Mouse (Mus musculus) embryo, embryonic 10 days (tissue): ENCODE data around the gene Tbc1d10c.

Source experiments
- DNase-seq: peaks from one replicate; pipeline ENCODE4 v3.0.0-alpha.2; 2015; ENCODE audit warnings: low spot score

Tbc1d10c gene

DNA sequence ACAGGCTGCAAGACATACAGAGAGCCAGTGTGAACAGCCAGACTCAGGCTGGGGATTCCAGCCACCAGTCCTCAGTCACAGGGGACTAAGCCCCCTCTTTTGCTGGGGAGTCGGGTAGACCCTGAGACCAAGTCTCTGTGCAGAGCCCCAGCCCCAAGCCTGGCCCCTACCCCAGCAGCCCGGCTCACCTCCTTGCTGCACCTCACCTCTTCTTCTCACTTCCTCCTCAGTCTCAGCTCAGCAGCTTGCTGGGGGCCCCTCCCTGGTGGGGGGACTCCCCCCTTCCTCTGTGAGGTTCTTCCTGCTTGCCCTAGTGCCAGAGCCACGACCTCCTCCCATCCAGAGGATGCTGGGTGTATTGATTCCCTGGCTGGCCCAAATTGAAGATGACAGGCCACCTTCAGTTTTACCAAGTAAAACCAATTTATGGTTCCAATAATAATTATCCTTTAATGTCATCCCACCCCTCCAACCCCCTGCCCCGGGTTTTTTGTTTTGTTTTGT, at the start of gene Tbc1d10c:
Tbc1d10c (minus strand) TSS at position 454 of the 504 bp plus-strand sequence.
- DNase-seq = no peak

DNA sequence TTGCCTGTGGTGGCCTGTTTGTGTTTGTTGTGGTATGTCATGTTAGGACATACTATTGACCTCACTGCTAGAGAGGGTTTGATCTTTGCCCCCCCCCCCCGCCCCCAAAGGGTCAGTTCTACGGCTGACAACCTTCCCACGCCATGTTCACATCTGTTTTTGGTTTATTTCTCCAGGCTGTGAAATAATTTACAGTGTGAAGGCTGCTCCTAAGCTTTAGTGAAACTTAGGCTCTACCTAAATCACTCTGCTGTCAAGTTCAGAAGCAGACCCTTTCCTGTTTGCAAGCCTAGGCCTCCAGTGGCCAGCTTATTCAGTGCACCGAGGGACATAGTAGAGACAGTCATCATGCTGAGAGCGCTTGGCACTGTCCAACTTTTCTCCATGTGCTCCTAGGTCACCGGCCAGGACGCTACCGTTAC, 49.2 kb upstream of the Tbc1d10c start:
- peak; percentile 57 for DNase-seq

DNA sequence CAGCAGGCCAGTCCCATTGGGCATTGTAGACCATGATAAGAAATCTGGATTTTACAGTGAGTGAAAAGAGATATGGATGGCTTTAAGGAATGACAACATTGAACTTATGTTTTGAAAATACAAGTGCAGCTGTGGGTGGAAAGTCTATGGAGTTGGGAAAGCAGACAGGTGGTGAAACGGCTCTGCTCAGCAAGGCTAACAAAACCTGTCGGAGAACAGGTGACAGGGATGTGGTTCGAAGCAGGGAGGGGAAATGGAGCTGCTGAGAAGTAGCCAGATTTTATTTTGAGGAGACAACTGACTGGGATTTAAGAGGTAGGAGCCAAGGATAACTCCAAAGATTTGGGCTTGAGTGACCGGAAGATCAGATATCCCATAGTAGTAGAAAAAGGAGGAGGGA, 43.5 kb upstream of the Tbc1d10c start:
- DNase-seq = no peak

DNA sequence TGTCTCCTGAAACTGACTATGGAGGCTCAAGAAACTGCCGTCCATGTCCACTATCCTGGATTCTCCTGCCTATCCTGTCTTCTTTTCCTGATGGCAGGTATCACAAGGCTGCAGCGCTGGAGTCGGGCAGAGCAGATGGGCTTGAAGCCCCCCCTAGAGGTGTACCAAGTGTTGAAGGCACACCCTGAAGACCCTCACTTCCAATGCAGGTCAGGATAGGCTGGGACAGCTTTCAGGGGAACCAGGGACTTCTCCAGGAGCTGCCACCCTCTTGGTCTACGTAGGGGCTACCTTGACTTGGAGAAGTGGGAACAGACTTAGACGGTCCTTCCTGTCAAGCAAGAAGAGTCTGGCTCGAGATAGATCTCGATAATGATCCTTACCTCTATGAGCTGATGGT, 41.6 kb upstream of the Tbc1d10c start:
- no peak for DNase-seq

DNA sequence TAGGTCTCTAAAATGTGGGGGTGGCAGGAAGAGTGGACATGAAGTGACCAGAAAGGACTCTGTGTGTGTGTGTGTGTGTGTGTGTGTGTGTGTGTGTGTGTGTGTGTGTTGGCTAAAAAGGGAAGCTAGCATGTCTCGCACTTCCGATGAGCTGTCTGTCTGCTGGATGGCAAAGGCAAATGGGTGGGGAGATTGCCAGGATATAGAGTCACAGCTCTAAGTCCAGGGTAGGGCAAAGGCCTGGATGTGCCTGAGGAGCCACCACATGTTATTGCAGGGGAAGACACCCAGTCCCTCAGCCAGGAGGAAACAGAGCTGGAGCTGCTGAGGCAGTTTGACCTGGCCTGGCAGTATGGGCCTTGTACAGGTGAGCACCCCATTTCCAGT, 41.1 kb upstream of the Tbc1d10c start:
- DNase-seq = no peak

DNA sequence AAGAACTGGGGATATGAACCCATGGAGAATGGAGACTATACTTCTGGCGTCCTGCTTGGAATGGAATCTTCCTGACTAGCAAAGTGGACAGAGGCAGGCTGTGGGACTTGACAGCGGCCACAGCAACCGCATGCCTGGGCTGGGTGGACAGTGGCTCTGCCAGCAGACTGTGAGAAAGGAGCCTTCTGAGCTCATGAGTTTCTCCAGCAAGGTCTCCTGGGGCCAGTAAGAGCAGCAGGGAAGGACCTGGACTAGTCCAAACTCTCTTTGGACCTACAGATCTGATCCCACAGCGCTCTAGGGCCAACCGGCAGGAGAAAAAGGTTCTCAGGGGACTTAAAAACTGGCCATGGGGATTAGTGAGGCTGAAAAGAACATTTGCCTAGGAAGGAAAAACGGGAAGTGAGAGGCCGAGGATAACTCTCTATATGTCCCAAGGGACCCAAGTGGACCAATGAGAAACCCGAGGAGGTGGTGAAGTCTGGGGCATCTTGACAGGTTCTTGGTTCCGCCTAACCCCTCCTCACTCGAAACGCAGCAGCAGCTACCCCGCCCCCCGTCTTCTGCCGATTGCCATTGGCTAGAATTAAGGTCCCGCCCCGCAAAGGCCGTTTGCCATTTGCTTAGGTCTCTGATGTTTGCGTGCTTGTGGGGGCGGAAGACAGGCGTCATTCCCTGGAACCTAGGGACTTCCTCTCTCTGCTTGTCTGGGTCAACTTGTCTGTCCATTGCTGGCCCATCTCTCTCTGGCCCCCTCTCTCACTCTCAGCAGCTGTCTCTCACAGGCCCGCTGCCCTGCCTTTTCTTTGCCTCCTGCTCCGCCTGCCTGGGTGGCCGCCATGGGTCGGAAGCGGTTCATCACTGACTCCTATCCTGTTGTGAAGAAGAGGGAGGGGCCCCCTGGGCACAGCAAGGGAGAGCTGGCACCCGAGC, 40.4 kb upstream of the Tbc1d10c start, which contains the start of gene Pold4:
Pold4 (plus strand) TSS at position 647 of the 933 bp plus-strand sequence.
- peak; percentile 95 for DNase-seq

DNA sequence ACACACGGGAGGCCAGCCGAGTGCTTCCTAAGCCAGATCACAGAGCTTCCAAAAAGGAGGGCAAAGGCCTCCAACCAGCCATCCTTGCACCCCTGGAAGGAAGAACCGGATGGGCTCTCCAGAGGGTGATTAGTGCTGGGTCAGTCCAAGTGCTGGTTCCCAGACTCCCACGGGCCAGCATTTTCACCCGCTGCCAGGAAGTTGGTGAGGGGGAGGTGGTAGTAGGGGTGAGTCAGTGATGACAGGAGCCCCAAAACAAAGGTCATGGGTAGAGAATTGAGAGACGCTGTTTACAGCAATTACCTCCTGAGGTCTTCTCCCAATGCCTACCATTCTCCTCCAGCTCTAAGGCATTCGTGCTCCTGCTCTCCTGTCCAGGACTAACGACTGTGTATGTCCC, 39.3 kb upstream of the Tbc1d10c start:
- DNase-seq = no peak

DNA sequence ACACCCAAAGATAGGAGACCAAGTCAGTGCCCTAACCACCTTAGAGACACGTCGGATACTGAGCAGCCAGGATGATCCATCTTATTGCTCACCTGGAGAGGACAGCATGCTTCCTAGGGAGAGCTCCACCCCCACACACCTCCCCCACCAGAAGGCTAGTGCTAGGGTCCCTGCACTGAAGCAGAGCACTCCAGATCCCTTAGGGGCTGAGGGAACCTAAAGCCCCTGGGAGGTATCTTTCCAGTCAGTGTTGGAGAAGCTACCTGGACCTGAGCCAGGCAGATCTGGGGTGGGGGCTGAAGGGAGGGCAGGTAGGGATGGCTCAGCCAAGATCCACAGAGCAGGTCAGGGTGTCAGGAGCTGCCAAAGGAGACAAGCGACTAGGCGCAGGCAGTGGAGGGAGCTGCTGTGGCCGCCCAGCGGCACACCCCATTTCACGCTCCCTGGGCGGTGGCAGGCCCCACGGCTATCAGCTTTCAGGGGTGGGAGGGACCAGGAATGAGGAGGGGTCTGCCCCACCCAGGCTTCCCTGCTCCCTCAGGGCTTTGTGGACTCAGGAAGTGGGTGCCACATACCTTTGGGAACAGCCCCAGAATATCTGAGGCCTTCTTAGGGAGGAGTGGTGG, 38.5 kb upstream of the Tbc1d10c start:
- no peak for DNase-seq

DNA sequence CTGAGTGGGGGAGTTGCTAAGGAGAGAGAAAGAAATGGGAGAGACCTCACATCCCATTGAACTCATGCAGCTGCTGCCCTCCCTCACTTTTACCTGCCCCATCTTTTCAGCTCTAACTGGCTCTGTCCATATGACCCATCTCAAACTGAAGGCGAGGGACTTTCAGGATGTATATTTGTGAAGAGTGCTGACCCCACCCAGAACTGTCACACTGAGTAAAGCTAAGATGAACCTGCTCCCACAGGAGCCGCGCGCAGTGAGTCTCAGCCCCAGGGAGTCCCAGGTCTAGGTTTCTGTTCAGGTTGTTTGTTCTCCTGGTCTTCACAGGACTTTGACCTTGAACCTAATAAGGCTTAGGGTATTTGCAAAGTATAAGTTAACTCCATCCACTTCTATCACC, 37.8 kb upstream of the Tbc1d10c start:
- DNase-seq = no peak

DNA sequence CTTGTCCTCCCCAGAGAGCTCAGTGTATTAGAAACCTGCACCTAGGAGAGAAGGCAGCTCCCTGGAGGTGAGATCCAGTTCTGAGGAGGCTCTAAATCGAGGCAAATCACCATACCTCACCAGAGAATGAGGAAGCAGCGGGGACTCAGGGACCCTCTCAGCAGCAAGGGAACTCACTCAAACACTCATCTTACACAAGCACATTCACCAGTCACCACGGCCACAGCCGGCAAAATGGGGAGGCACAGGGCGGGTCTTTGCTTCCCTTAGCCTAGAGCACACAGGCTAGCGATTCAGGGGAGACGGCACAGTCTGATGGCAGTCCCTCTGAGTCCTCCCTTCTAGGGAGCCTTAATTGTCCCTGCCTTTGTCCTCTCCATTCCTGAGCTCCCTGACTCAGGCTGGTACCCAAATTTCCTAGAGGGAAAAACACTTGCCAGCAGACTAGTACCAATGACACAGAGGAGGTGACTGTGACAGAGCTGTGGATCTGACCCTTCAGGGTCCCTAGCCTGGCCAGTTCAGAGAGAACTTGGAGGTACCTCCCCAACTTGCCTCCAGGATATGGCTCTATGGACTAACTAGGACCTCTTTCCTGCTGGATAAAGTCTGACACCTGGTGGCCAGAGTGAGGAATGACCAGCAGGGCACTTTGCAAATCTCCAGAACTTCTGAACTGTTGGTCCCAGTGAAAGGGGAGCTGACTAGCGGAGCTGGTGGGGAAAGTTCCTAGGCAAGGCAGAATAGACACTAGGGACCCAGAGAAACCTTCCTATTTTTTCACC, 37.0 kb upstream of the Tbc1d10c start:
- peak; percentile 89 for DNase-seq

DNA sequence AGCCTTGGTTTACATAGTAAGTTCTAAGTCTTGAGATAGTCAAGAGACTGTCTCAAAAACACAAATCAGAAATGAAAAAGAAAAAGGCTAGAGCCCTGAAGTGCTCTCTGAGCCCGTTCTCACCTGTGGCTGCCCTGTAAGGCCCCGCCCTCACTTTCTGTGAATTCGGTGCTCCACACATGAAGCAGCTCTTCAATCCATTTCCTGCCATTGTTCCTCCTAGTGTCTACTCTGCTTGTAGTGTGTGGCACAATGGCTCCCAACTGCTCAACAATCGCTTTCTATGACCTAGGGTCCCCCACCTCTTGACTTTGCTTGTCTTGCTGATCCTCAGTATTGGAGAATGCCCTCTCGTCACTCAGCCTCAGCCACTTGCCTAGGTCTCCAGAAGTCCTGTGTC, 36.4 kb upstream of the Tbc1d10c start:
- no peak for DNase-seq

DNA sequence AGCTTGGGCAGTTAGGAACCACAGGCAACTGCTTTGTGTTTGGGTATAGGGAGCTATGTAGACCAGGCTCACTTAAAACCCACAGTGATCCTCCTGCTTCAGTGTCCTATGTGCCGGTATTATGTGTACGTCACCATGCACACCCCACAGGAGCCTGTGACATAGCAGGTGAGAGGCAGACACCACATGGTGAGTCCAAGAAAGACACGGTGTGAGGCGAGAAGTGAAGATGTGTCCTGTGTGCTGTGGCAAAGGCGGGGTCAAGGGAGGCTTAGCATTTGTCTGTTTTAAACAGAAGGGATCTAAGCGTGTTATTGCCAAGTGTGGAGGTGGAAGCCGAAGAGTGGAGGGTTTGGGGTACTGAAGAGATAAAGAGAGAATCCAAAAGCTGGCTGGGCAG, 35.7 kb upstream of the Tbc1d10c start:
- DNase-seq = no peak

DNA sequence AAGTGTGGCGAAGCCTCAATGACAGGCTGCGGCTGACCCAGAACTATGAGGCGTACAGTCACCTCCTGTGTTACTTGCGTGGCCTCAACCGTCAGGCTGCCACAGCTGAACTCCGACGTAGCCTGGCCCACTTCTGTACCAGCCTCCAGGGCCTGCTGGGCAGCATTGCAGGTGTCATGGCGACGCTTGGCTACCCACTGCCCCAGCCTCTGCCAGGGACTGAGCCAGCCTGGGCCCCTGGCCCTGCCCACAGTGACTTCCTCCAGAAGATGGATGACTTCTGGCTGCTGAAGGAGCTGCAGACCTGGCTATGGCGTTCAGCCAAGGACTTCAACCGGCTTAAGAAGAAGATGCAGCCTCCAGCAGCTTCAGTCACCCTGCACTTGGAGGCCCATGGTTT, 31.1 kb upstream of the Tbc1d10c start:
- DNase-seq = no peak

DNA sequence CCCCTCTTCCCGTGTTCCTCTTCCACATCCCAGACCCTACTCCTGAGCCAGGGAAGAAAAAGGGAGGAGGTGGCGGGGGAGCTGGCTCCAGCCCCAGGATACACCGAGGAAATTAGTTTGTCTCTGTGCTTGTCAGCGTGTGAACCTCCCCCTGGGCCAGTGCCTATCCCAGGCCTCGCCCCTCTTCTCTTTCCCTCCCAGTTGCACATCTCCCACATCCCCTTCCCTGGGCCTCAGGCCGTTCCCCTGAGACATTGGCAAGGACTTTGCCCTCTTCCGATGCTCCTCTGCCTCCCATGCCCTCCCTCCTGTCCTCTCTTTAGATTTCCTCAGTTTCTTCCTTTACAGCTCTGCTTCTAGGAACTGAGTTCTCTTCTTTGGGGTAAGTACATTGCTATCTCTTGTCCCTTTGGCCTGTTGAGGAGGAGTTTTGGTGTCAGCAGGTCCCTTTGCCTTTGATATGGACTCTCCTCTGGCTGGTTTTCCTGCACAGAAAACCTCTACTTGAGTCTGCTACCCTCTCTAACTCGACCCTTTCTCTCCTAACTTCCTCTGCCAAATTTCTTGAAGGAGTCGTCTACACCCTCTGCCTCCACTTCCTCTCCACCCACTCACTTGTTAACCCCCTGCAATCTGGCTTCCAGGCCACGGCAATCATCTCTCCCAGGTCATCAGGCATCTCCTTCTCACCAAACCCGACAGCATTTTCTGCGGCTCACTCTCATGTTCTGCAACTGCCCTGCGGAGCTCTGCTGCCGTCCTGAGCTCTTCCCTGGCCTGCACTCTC, 30.1 kb upstream of the Tbc1d10c start:
- DNase-seq = no peak

DNA sequence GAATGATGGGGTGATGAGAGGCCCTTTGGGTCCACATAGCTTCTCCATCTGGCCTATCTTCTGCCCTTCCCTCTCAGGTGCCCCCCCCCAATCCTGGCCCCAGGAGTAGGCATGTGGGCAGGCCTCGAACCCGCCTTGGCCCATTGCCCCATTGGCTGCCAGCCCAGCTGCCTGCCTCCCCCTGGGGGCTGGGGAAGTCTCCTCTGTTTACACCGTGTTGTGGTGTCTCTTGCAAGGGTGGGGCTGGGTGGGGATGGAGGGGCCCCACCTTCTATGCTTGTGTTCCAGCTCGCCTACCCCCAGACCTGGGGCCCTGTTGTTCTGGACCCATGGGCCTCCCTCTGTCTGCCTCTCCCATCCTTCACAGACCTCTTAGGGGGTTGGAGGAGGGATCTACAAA, 29.3 kb upstream of the Tbc1d10c start:
- DNase-seq = no peak

DNA sequence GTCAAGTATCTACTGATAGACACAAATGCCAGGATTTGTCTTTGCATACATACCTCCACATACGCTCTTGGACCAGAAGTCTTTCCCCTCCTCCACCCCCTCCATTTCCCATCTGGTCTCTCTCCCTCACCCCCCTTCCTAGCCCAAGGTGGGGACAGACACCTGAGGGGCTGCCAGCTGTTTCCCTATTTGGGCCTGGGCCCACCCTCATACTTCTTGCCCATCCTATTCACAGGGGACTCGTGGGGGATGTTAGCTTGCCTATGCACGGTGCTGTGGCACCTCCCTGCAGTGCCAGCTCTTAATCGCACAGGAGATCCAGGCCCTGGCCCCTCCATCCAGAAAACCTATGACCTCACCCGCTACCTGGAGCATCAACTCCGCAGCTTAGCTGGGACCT, 28.9 kb upstream of the Tbc1d10c start:
- DNase-seq = no peak

DNA sequence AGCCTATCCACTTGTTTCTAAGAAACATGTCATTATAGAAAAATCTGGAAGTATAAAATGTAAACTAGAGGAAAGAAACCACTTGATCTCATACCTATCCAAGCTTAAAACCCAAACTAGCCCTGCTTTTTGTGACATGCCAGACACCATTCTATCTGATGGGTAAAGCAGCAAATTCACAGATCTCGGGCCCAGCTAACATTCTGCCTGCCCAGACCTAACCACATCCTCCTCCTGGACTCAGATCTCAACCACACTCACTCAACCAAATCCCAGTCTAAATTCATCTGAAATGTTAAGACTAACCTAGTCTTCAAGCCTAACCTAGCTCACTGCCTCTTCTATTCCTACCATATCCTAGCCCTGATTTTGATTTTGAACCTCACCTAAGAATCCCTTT, 27.7 kb upstream of the Tbc1d10c start:
- no peak for DNase-seq

DNA sequence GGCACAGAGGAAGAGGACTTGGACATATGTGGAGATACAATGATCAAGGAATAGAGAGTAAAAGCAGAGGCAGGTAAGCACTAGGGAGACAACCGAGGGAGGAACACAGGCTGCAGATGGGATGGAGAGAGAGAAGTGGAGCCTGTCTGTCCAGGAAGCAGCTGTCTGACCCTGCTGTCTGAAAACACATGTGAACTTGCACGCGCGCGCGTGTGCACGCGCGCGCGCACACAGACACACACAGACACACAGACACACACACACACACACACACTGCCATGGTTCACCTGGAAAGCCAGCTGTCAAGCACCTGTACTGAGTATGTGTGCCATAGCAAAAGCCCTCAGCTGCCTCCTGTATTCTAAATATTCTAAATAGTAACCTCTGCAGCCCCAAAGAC, 27.2 kb upstream of the Tbc1d10c start:
- DNase-seq = no peak

DNA sequence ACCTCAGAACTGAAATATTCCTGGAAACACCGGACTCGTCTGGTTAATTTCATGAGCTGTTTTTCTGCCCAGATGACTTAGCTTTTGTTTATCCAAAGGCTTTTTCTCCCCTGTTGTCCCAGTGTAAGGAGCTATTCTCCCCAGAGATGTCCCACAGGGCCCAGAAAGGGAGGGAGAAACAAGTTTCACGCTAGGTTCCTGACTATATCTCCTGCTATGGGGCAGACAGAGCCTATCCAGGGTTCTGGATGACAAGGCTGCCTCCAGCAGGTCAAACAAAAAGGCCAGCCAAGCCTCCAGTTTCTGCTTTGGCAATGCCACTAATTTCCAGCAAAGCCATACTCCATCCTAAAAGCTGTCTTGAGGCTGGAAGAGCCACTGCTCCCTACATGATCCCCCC, 26.8 kb upstream of the Tbc1d10c start:
- DNase-seq = no peak

DNA sequence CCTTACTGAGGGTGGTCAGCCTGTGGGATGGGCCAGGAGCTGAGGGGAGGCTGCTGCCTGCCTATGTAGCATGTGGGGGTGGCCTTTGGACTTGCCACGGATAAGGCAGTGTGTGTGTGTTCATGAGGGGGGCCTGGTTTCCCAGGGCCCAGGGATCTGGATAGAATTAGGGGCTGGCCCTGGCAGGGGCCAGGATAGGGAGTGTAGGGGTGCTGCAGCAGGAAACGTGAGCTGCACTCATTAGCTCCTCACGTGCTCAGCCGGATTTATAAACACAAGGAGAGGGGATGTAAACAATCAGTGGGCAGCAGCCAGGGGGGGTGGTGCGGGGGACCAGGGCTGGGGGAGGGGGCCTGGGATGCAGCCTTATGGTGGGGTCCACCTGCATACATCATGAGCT, 26.1 kb upstream of the Tbc1d10c start:
- DNase-seq = no peak

DNA sequence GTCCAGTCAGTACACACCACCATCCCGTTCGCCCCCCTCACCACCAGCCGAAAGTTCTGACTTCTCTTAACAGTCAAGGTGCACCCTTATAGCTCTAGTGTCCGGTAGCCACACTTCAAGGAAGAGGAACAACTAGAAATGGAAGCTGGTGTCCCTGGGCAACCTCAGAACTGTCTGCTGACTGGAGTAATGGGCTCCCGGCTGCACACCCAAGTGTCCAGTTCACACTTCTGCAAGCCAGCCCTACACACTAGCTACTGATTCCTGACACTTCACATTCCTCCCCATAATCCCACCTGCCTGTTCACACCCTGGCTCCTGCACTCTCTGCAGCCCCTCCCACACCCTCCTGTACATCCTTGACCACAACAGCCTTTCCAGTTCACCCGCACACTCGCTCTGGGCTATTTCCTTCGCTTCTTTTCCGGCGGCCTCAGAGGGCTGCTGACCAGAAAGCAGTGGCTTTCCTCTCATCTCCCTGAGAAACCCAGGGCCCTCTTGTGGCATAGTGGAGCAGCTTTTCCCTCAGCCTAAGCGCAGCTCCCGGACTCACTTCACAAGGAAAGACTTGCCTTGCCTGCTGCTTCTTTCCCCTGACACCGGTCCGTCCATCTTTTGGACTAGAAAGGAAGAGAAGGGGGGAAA, 25.1 kb upstream of the Tbc1d10c start:
- DNase-seq = peak; percentile 76
